Mouse (Mus musculus) sigmoid colon, adult 10 weeks (tissue): Measurements from ENCODE around the gene Rad51b. TPM values are rescaled to one million over a fixed set of nuclear protein-coding genes. Genes with fewer than 3 reads are reported as not detected.

ENCODE experiments used
- polyA plus RNA-seq: library from polyadenylated mRNA; stranded (reverse); fragments of 350-450 nt; fragmentation: Illumina TruSeq; extraction: RNeasy Lipid Tissue Mini Kit (QIAGEN cat#74804); gene quantifications from one replicate; pipeline ENCODE4 v1.2.3, GENCODE M21; 2014; ENCODE audit warnings: low read depth, low replicate concordance

Gene Rad51b
- polyA plus RNA-seq = 0.91 TPM

GRCm38 (mm10) chr12:79297121-79297576 is at the start of gene Rad51b:
Gene Rad51b (plus strand): TSS chr12:79297282.

GRCm38 (mm10) chr12:79296126-79296816 is 811 bp upstream of the Rad51b start, which contains the start of gene Zfyve26:
Gene Zfyve26 (minus strand): TSS chr12:79296304.

Other genes starting within 250 kb of the Rad51b start
- gene Pigh, start 207.6 kb upstream of the Rad51b start, polyA plus RNA-seq = 35.0 TPM
- 6.5 TPM for gene Arg2, start 166.5 kb upstream of the Rad51b start, polyA plus RNA-seq
- 119 TPM for gene Vti1b, start 124.6 kb upstream of the Rad51b start, polyA plus RNA-seq
- 30.6 TPM for gene Rdh11, start 105.0 kb upstream of the Rad51b start, polyA plus RNA-seq
- gene Rdh12, start 88.4 kb upstream of the Rad51b start, polyA plus RNA-seq = 0.98 TPM
- gene Zfyve26, start 978 bp upstream of the Rad51b start, polyA plus RNA-seq = 9.4 TPM